ENCODE assay signal across 8 mouse cellular contexts in genomic region chr6:53818732-53819661, GRCm38 (mm10). TPM values are rescaled to one million over a fixed set of nuclear protein-coding genes. Genes with fewer than 3 reads are reported as not detected.
DNase-seq lines count a peak whose midpoint lies in the region; ATAC-seq and TF ChIP-seq lines count a peak whose summit lies in the region.

No protein-coding gene starts in this region.

- no peak for ATAC-seq in CD4-positive, CD25-positive, alpha-beta regulatory T cell, adult 4 months
- ATAC-seq in forebrain, embryonic 13.5 days, result peak; percentile 9
- ATAC-seq in hindbrain, embryonic 12.5 days (ENCODE audit: low FRiP score), result peak; percentile 27
- peak; percentile 63 for ATAC-seq in limb, embryonic 13.5 days (ENCODE audit: low FRiP score, low read depth)
- ATAC-seq in midbrain, embryonic 12.5 days (ENCODE audit: low FRiP score, low read depth), result 0 out of 2 replicates have a peak, but pooled peaks have one; percentile 1

- peaks cover 60% of the 10 kb centered on the region for H3K27me3 ChIP-seq in forebrain, embryonic 13.5 days
- peaks cover 54% of the 10 kb centered on the region for H3K27me3 ChIP-seq in hindbrain, embryonic 12.5 days
- peaks cover 13% of the 10 kb centered on the region; the same call in 1 of the 2 replicates for H3K27me3 ChIP-seq in limb, embryonic 13.5 days
- H3K27me3 ChIP-seq in midbrain, embryonic 12.5 days, result peaks cover 69% of the 10 kb centered on the region

- peak overlapping the region; percentile 18; the same call in 1 of the 2 replicates for H3K9ac ChIP-seq in forebrain, embryonic 13.5 days
- H3K9ac ChIP-seq in hindbrain, embryonic 12.5 days, result peak overlapping the region; percentile 70
- peak overlapping the region; percentile 91 for H3K9ac ChIP-seq in limb, embryonic 13.5 days
- H3K9ac ChIP-seq in midbrain, embryonic 12.5 days (replicated peaks), result peak overlapping the region; percentile 57

- H3K4me3 ChIP-seq in forebrain, embryonic 13.5 days, result peak overlapping the region; percentile 52
- H3K4me3 ChIP-seq in hindbrain, embryonic 12.5 days, result peak overlapping the region; percentile 49
- H3K4me3 ChIP-seq in limb, embryonic 13.5 days, result peak overlapping the region; percentile 68
- peak overlapping the region; percentile 57 for H3K4me3 ChIP-seq in midbrain, embryonic 12.5 days

- TF ChIP-seq POLR2A in brain, embryonic 14.5 days (IDR thresholded peaks at IDR 0.05; ENCODE audit: borderline replicate concordance, extremely low read depth, insufficient read depth, insufficient read length, poor library complexity, severe bottlenecking), result no peak

- H3K27ac ChIP-seq in forebrain, embryonic 13.5 days, result no peak overlapping the region
- no peak overlapping the region for H3K27ac ChIP-seq in hindbrain, embryonic 12.5 days
- H3K27ac ChIP-seq in limb, embryonic 13.5 days, result peak overlapping the region; percentile 98
- H3K27ac ChIP-seq in midbrain, embryonic 12.5 days (replicated peaks), result no peak overlapping the region

- no peaks in the 10 kb centered on the region for H3K36me3 ChIP-seq in forebrain, embryonic 13.5 days (ENCODE audit: poor library complexity, severe bottlenecking)
- H3K36me3 ChIP-seq in hindbrain, embryonic 12.5 days, result no peaks in the 10 kb centered on the region
- H3K36me3 ChIP-seq in limb, embryonic 13.5 days, result peaks cover 12% of the 10 kb centered on the region; the same call in 1 of the 2 replicates
- no peaks in the 10 kb centered on the region for H3K36me3 ChIP-seq in midbrain, embryonic 12.5 days

- peaks cover 42% of the 10 kb centered on the region for H3K4me1 ChIP-seq in forebrain, embryonic 13.5 days
- peaks cover 40% of the 10 kb centered on the region for H3K4me1 ChIP-seq in hindbrain, embryonic 12.5 days
- peaks cover 50% of the 10 kb centered on the region for H3K4me1 ChIP-seq in limb, embryonic 13.5 days
- H3K4me1 ChIP-seq in midbrain, embryonic 12.5 days, result peaks cover 36% of the 10 kb centered on the region

- H3K9me3 ChIP-seq in forebrain, embryonic 13.5 days (replicated peaks), result no peaks in the 10 kb centered on the region
- H3K9me3 ChIP-seq in hindbrain, embryonic 12.5 days (replicated peaks), result no peaks in the 10 kb centered on the region
- no peaks in the 10 kb centered on the region for H3K9me3 ChIP-seq in limb, embryonic 13.5 days
- H3K9me3 ChIP-seq in midbrain, embryonic 12.5 days, result no peaks in the 10 kb centered on the region

- peak; percentile 51 for TF ChIP-seq CTCF in brain, embryonic 14.5 days (IDR thresholded peaks at IDR 0.05; ENCODE audit: borderline replicate concordance, extremely low read depth, insufficient read depth, insufficient read length)

- DNase-seq in CD4-positive, CD25-positive, alpha-beta regulatory T cell, adult 2 months (ENCODE audit: low read depth, low spot score), result peak; percentile 4
- no peak for DNase-seq in brain, embryonic 14.5 days (ENCODE audit: low read depth)
- DNase-seq in urinary bladder, adult 2 months (ENCODE audit: low spot score), result peak; percentile 60

- 5% methylated on average over 52 of the region's 52 CpGs for WGBS in forebrain, embryonic 13.5 days
- WGBS in hindbrain, embryonic 12.5 days, result 4% methylated on average over 52 of the region's 52 CpGs
- WGBS in limb, embryonic 13.5 days, result 2% methylated on average over 52 of the region's 52 CpGs
- WGBS in midbrain, embryonic 12.5 days, result 4% methylated on average over 52 of the region's 52 CpGs

- H3K4me2 ChIP-seq in forebrain, embryonic 13.5 days, result peak overlapping the region; percentile 73
- H3K4me2 ChIP-seq in hindbrain, embryonic 12.5 days (replicated peaks), result peak overlapping the region; percentile 87
- H3K4me2 ChIP-seq in limb, embryonic 13.5 days (replicated peaks), result peak overlapping the region; percentile 99
- H3K4me2 ChIP-seq in midbrain, embryonic 12.5 days (replicated peaks), result peak overlapping the region; percentile 91

RNA-seq across cellular contexts. Expression of gene Tril, which starts 1.6 kb away (rescaled TPM):
- not detected for polyA plus RNA-seq in CD4-positive, CD25-positive, alpha-beta regulatory T cell, adult 4 months (2017; shearing (Covaris generic))
- polyA plus RNA-seq in brain, embryonic 14.5 days (2012; rRNA removed), result 8.0 and 15.5 TPM in 2 replicates
- 5.6 and 6.3 TPM in 2 replicates for polyA plus RNA-seq in forebrain, embryonic 13.5 days (2015; fragmentation: Nextera tagmentation; extraction: Ambion mirVana)
- polyA plus RNA-seq in hindbrain, embryonic 12.5 days (2016; fragmentation: Nextera tagmentation; extraction: Ambion mirVana), result 38.8 and 46.5 TPM in 2 replicates
- polyA plus RNA-seq in limb, embryonic 13.5 days (2015; fragmentation: Nextera tagmentation; extraction: Ambion mirVana), result 93.3 and 104 TPM in 2 replicates
- polyA plus RNA-seq in midbrain, embryonic 12.5 days (2016; fragmentation: Nextera tagmentation; extraction: Ambion mirVana), result 27.4 and 34.4 TPM in 2 replicates
- polyA plus RNA-seq in urinary bladder, adult 2 months (2012; rRNA removed), result 8.7 and 12.6 TPM in 2 replicates

Comparison
In these comparisons a context has a peak if more than half of its experiments do, and no peak if none do; other contexts are left out.
1. H3K9ac ChIP-seq: peak in every context shown above with its lines; median percentile 91 in limb, embryonic 13.5 days; 70 in hindbrain, embryonic 12.5 days; 57 in midbrain, embryonic 12.5 days; 18 in forebrain, embryonic 13.5 days.